Mouse (Mus musculus) adrenal gland, postnatal 25 days (tissue): ENCODE measurements at regions not wholly inside any gene's neighbourhood (a gene's known extent, or its start where the extent isn't known, plus 50 kb on each side); places are given as distances from the start of the nearest gene placed in this dataset.

Experiments used
- DNase-seq: peaks from one replicate; pipeline ENCODE4 v3.0.0; 2021; ENCODE audit warnings: mixed read lengths

GRCm38 (mm10) chr6:49893113-49893512 is 70.6 kb downstream of the Npy start:
- DNase-seq, result no peak

- no peak for DNase-seq
Measured at GRCm38 (mm10) chr6:49899146-49899545, 76.6 kb downstream of the Npy start.

- DNase-seq, result no peak
Measured at GRCm38 (mm10) chr6:49901512-49901911, 79.0 kb downstream of the Npy start.

GRCm38 (mm10) chr6:49904001-49904400 is 81.5 kb downstream of the Npy start:
- DNase-seq, result no peak

GRCm38 (mm10) chr6:49906456-49906855 is 83.9 kb downstream of the Npy start:
- no peak for DNase-seq

- DNase-seq, result no peak
Measured at GRCm38 (mm10) chr6:49919089-49919812, 96.7 kb downstream of the Npy start.

- DNase-seq, result no peak
Measured at GRCm38 (mm10) chr6:49919813-49920170, 97.3 kb downstream of the Npy start.

GRCm38 (mm10) chr6:49924296-49924695 is 101.8 kb downstream of the Npy start:
- DNase-seq, result no peak

GRCm38 (mm10) chr6:49928075-49928474 is 105.6 kb downstream of the Npy start:
- no peak for DNase-seq

- DNase-seq, result no peak
Measured at GRCm38 (mm10) chr6:49930104-49930503, 107.6 kb downstream of the Npy start.

- peak; percentile 5 for DNase-seq
Measured at GRCm38 (mm10) chr6:49943087-49943486, 120.6 kb downstream of the Npy start.

GRCm38 (mm10) chr6:49958891-49959290 is 136.4 kb downstream of the Npy start:
- DNase-seq, result no peak

- no peak for DNase-seq
Measured at GRCm38 (mm10) chr6:49961166-49961565, 138.7 kb downstream of the Npy start.

GRCm38 (mm10) chr6:49965944-49966545 is 143.5 kb downstream of the Npy start:
- no peak for DNase-seq

- no peak for DNase-seq
Measured at GRCm38 (mm10) chr6:49966555-49966954, 143.5 kb upstream of the Mpp6 start.

- no peak for DNase-seq
Measured at GRCm38 (mm10) chr6:49973258-49973865, 136.7 kb upstream of the Mpp6 start.

- no peak for DNase-seq
Measured at GRCm38 (mm10) chr6:49977783-49978182, 132.3 kb upstream of the Mpp6 start.

- no peak for DNase-seq
Measured at GRCm38 (mm10) chr6:49983740-49984139, 126.3 kb upstream of the Mpp6 start.

GRCm38 (mm10) chr6:49985127-49985526 is 124.9 kb upstream of the Mpp6 start:
- no peak for DNase-seq

GRCm38 (mm10) chr6:49987141-49987540 is 122.9 kb upstream of the Mpp6 start:
- DNase-seq, result no peak

GRCm38 (mm10) chr6:49987541-49988210 is 122.4 kb upstream of the Mpp6 start:
- DNase-seq, result no peak

- DNase-seq, result no peak
Measured at GRCm38 (mm10) chr6:49989585-49990521, 120.2 kb upstream of the Mpp6 start.
